ENCODE assay signal across 13 mouse cellular contexts in genomic region chr11:54988754-54989349, GRCm38 (mm10).
"Had no signal": no experiment of that assay in that cellular context is flagged by ENCODE, and none has a peak within 500 bp of the region (broad histone marks: within the 10 kb centered on the region; RNA-seq: fewer than 3 reads in every experiment).

No protein-coding gene starts in this region.

- H3K36me3 ChIP-seq: midbrain, embryonic 15.5 days; neural tube, embryonic 12.5 days had no signal

- DNase-seq: kidney, adult 2 months; kidney, postnatal 25 days; layer of hippocampus, postnatal 36 days; liver, embryonic 13.5 days; lung, adult 18-20 months; retina, postnatal 1 day; thymus, adult 2 months had no signal

- H3K27ac ChIP-seq: kidney, embryonic 15.5 days; limb, embryonic 15.5 days; liver, embryonic 13.5 days; midbrain, embryonic 15.5 days; neural tube, embryonic 12.5 days had no signal

- ATAC-seq: midbrain, embryonic 15.5 days had no signal

- H3K4me2 ChIP-seq: kidney, embryonic 15.5 days; limb, embryonic 15.5 days; liver, embryonic 13.5 days; midbrain, embryonic 11.5 days; midbrain, embryonic 15.5 days; neural tube, embryonic 12.5 days had no signal

- H3K4me1 ChIP-seq: kidney, embryonic 15.5 days; limb, embryonic 15.5 days; midbrain, embryonic 15.5 days; neural tube, embryonic 12.5 days had no signal

- H3K9me3 ChIP-seq: kidney, embryonic 15.5 days; limb, embryonic 15.5 days; liver, embryonic 13.5 days; megakaryocyte, embryonic 14.5 days; midbrain, embryonic 15.5 days; neural tube, embryonic 12.5 days had no signal

- H3K9ac ChIP-seq: kidney, embryonic 15.5 days; limb, embryonic 15.5 days; liver, embryonic 13.5 days; midbrain, embryonic 15.5 days; neural tube, embryonic 12.5 days had no signal

- H3K27me3 ChIP-seq: kidney, embryonic 15.5 days; limb, embryonic 15.5 days; liver, embryonic 13.5 days; midbrain, embryonic 15.5 days; neural tube, embryonic 12.5 days had no signal

- H3K4me3 ChIP-seq: kidney, embryonic 15.5 days; limb, embryonic 15.5 days; liver, embryonic 13.5 days; megakaryocyte, embryonic 14.5 days; midbrain, embryonic 15.5 days; neural tube, embryonic 12.5 days had no signal
